ENCODE assay signal across 14 mouse cellular contexts in the genomic region with DNA sequence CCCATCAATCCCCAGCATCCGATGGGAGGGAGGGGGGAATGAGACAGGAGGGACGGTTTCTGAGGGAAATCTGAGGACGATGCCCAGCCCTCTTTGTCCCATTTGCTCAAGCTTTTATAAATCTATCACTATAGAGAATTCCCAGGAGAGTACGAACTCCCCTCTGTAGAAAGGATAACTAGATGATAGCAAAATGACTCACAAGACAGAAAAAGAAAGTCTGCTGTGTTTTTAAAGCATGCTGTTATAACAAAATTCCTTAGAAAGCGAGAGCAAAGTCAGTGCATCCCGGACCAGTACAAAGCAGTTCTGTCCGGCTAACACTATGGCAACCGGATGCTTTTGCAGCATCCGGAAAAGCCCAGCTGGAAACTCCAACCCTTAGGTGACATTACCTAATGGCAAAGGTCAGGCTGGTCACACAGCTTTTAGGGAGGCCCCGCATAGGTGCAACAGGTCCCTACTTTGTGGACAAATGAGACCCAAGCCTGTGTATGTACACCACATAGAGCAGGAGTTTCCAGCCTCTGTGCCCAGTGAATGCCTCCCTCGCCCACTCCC. TPM values are rescaled to one million over a fixed set of nuclear protein-coding genes. Genes with fewer than 3 reads are reported as not detected.
A peak's percentile ranks its signal among the peaks of the same experiment; 100 is the strongest.
DNase-seq lines count a peak whose midpoint lies in the region; ATAC-seq and TF ChIP-seq lines count a peak whose summit lies in the region.
"Had no signal": no experiment of that assay in that cellular context is flagged by ENCODE, and none has a peak within 500 bp of the region (broad histone marks: within the 10 kb centered on the region; RNA-seq: fewer than 3 reads in every experiment).

No protein-coding gene starts in this region.

- no peak overlapping the region for H3K4me2 ChIP-seq in forebrain, embryonic 12.5 days
- H3K4me2 ChIP-seq in kidney, embryonic 15.5 days: no peak overlapping the region
- peak overlapping the region; percentile 19; the same call in 1 of the 2 replicates for H3K4me2 ChIP-seq in limb, embryonic 13.5 days (replicated peaks)
- H3K4me2 ChIP-seq: embryonic facial prominence, embryonic 15.5 days had no signal

- intact Hi-C loops in gastrocnemius, postnatal 14 days (cut with DNase I; ENCODE audit: low total_unique reads): no loop called here

- no peaks in the 10 kb centered on the region for H3K27me3 ChIP-seq in forebrain, embryonic 10.5 days (ENCODE audit: poor library complexity, severe bottlenecking)
- H3K27me3 ChIP-seq in forebrain, embryonic 12.5 days: no peaks in the 10 kb centered on the region
- no peaks in the 10 kb centered on the region for H3K27me3 ChIP-seq in kidney, embryonic 15.5 days
- H3K27me3 ChIP-seq in kidney, adult 2 months (replicated peaks; ENCODE audit: control insufficient read depth, insufficient read depth, low read length): no peaks in the 10 kb centered on the region
- no peaks in the 10 kb centered on the region for H3K27me3 ChIP-seq in limb, embryonic 13.5 days
- H3K27me3 ChIP-seq: embryonic facial prominence, embryonic 15.5 days had no signal

- H3K4me1 ChIP-seq in forebrain, embryonic 10.5 days: peaks cover 19% of the 10 kb centered on the region
- H3K4me1 ChIP-seq in forebrain, embryonic 12.5 days: no peaks in the 10 kb centered on the region
- H3K4me1 ChIP-seq in kidney, embryonic 15.5 days: peaks cover 21% of the 10 kb centered on the region
- H3K4me1 ChIP-seq in kidney, adult 2 months (ENCODE audit: control insufficient read depth, insufficient read depth, low read length): no peaks in the 10 kb centered on the region
- H3K4me1 ChIP-seq in limb, embryonic 13.5 days: peaks cover 23% of the 10 kb centered on the region
- H3K4me1 ChIP-seq: embryonic facial prominence, embryonic 15.5 days had no signal

- no peak for TF ChIP-seq POLR2A in kidney, adult 2 months (IDR thresholded peaks at IDR 0.05; ENCODE audit: low read depth, low read length)

- 66% methylated on average over 11 of the region's 11 CpGs for WGBS in forebrain, embryonic 10.5 days
- 68% methylated on average over 11 of the region's 11 CpGs for WGBS in forebrain, embryonic 12.5 days
- WGBS in kidney, embryonic 15.5 days: 40% methylated on average over 11 of the region's 11 CpGs
- 54% methylated on average over 11 of the region's 11 CpGs for whole genome bisulfite sequencing in kidney, adult 2 months
- 52% methylated on average over 11 of the region's 11 CpGs for WGBS in limb, embryonic 13.5 days

- no peak overlapping the region for H3K9ac ChIP-seq in forebrain, embryonic 12.5 days
- H3K9ac ChIP-seq in kidney, embryonic 15.5 days: no peak overlapping the region
- no peak overlapping the region for H3K9ac ChIP-seq in limb, embryonic 13.5 days
- H3K9ac ChIP-seq: embryonic facial prominence, embryonic 15.5 days had no signal

- H3K4me3 ChIP-seq in forebrain, embryonic 10.5 days: no peak overlapping the region
- H3K4me3 ChIP-seq in forebrain, embryonic 12.5 days (replicated peaks): no peak overlapping the region
- H3K4me3 ChIP-seq in kidney, embryonic 15.5 days (replicated peaks): no peak overlapping the region
- H3K4me3 ChIP-seq in kidney, adult 2 months (ENCODE audit: insufficient read depth, low read depth, low read length): no peak overlapping the region
- H3K4me3 ChIP-seq in limb, embryonic 13.5 days: no peak overlapping the region
- H3K4me3 ChIP-seq: embryonic facial prominence, embryonic 15.5 days had no signal

- no peak for ATAC-seq in forebrain, embryonic 12.5 days (ENCODE audit: low FRiP score)
- ATAC-seq in kidney, embryonic 15.5 days (replicated peaks; ENCODE audit: low FRiP score): 0 out of 2 replicates have a peak, but pooled peaks have one; percentile 36
- ATAC-seq in limb, embryonic 13.5 days (ENCODE audit: low FRiP score, low read depth): no peak
- ATAC-seq: midbrain, embryonic 16.5 days had no signal

- TF ChIP-seq CTCF in kidney, adult 2 months (conservative IDR thresholded peaks at IDR 0.05; ENCODE audit: insufficient read depth, insufficient read length, low read depth, low read length): no peak

- no peak for DNase-seq in forebrain, embryonic 10.5 days (ENCODE audit: extremely low spot score, low spot score)
- no peak for DNase-seq in kidney, adult 2 months
- peak; percentile 79 for DNase-seq in ZHBTc4 (ENCODE audit: low read depth, low spot score)
- no peak for DNase-seq in T-cell, adult 2 months (ENCODE audit: low spot score)
- DNase-seq in gastrocnemius, postnatal 14 days: no peak
- DNase-seq: adrenal gland, postnatal 36 days; cerebellum, adult 11 months; right cerebral cortex, postnatal 25 days had no signal

- peak overlapping the region; percentile 56; the same call in 1 of the 2 replicates for H3K27ac ChIP-seq in forebrain, embryonic 10.5 days
- no peak overlapping the region for H3K27ac ChIP-seq in forebrain, embryonic 12.5 days
- no peak overlapping the region for H3K27ac ChIP-seq in kidney, embryonic 15.5 days
- H3K27ac ChIP-seq in kidney, adult 2 months (ENCODE audit: insufficient read depth, low read depth, low read length): no peak overlapping the region
- H3K27ac ChIP-seq in limb, embryonic 13.5 days: no peak overlapping the region; the same call in 1 of the 2 replicates
- H3K27ac ChIP-seq: embryonic facial prominence, embryonic 15.5 days had no signal

- H3K36me3 ChIP-seq in forebrain, embryonic 10.5 days (replicated peaks): no peaks in the 10 kb centered on the region
- no peaks in the 10 kb centered on the region for H3K36me3 ChIP-seq in forebrain, embryonic 12.5 days (replicated peaks)
- no peaks in the 10 kb centered on the region for H3K36me3 ChIP-seq in kidney, embryonic 15.5 days
- H3K36me3 ChIP-seq in kidney, adult 2 months (ENCODE audit: control insufficient read depth, insufficient read depth, low read length): no peaks in the 10 kb centered on the region
- no peaks in the 10 kb centered on the region for H3K36me3 ChIP-seq in limb, embryonic 13.5 days
- H3K36me3 ChIP-seq: embryonic facial prominence, embryonic 15.5 days had no signal

- peaks cover 5% of the 10 kb centered on the region for H3K9me3 ChIP-seq in forebrain, embryonic 10.5 days
- 0 out of 2 replicates have a peak, but pooled peaks cover 4% of the 10 kb centered on the region for H3K9me3 ChIP-seq in forebrain, embryonic 12.5 days
- peaks cover 4% of the 10 kb centered on the region; the same call in 1 of the 2 replicates for H3K9me3 ChIP-seq in kidney, embryonic 15.5 days (replicated peaks)
- peaks cover 8% of the 10 kb centered on the region for H3K9me3 ChIP-seq in limb, embryonic 13.5 days

RNA-seq across cellular contexts. Expression of gene Slc38a4, which starts 6.4 kb away (rescaled TPM):
- 31.2 and 33.2 TPM in 2 replicates for polyA plus RNA-seq in forebrain, embryonic 10.5 days (2016; fragmentation: Nextera tagmentation; extraction: Ambion mirVana)
- 8.8 and 14.1 TPM in 2 replicates for polyA plus RNA-seq in forebrain, embryonic 12.5 days (2016; fragmentation: Nextera tagmentation; extraction: Ambion mirVana)
- polyA plus RNA-seq in kidney, embryonic 15.5 days (2015; fragmentation: Nextera tagmentation; extraction: Ambion mirVana): 72.7 and 76.0 TPM in 2 replicates
- 2.6 and 2.7 TPM in 2 replicates for polyA plus RNA-seq in kidney, adult 2 months (2012; rRNA removed)
- 76.7 and 85.9 TPM in 2 replicates for polyA plus RNA-seq in limb, embryonic 13.5 days (2015; fragmentation: Nextera tagmentation; extraction: Ambion mirVana)
- 100 to 1,000 TPM; 171 to 183 TPM for total RNA-seq in gastrocnemius, postnatal 14 days (2021)
- total RNA-seq: hematopoietic stem cell, adult 5-6 weeks had no signal
